9 mouse cellular contexts compared by ENCODE assay signal in genomic region chr9:96960241-96960640, GRCm38 (mm10). TPM values are rescaled to one million over a fixed set of nuclear protein-coding genes. Genes with fewer than 3 reads are reported as not detected.
DNase-seq lines count a peak whose midpoint lies in the region; ATAC-seq and TF ChIP-seq lines count a peak whose summit lies in the region.
"Had no signal": no experiment of that assay in that cellular context is flagged by ENCODE, and none has a peak within 500 bp of the region (broad histone marks: within the 10 kb centered on the region; RNA-seq: fewer than 3 reads in every experiment).

No protein-coding gene starts in this region.

- no peak overlapping the region for H3K4me3 ChIP-seq in cerebellum, adult 2 months (replicated peaks; ENCODE audit: insufficient read depth, low read depth, low read length)
- no peak overlapping the region for H3K4me3 ChIP-seq in liver, postnatal 0 days (ENCODE audit: low read depth, low read length)
- no peak overlapping the region for H3K4me3 ChIP-seq in stomach, postnatal 0 days (ENCODE audit: low read depth, low read length)
- H3K4me3 ChIP-seq in limb, embryonic 10.5 days = no peak overlapping the region
- H3K4me3 ChIP-seq: heart, embryonic 10.5 days had no signal

- TF ChIP-seq EP300 in liver, postnatal 0 days (IDR thresholded peaks at IDR 0.05; ENCODE audit: low read depth) = no peak
- no peak for TF ChIP-seq EP300 in stomach, postnatal 0 days (optimal IDR thresholded peaks at IDR 0.05)

- no peak for DNase-seq in cerebellum, adult 2 months
- no peak for DNase-seq in cerebellum, adult 18-20 months
- DNase-seq in liver, postnatal 0 days = no peak
- DNase-seq in liver = no peak
- no peak for DNase-seq in stomach, postnatal 0 days (ENCODE audit: low spot score)
- DNase-seq in embryo, embryonic 9.5 days (ENCODE audit: extremely low spot score) = no peak
- DNase-seq in limb, embryonic 10.5 days (ENCODE audit: low spot score) = no peak

- no peak for TF ChIP-seq POLR2A in cerebellum, adult 2 months (IDR thresholded peaks at IDR 0.05; ENCODE audit: borderline replicate concordance, insufficient read depth, low read length)

- H3K4me2 ChIP-seq in liver, postnatal 0 days (ENCODE audit: low read depth, low read length) = no peak overlapping the region
- no peak overlapping the region for H3K4me2 ChIP-seq in stomach, postnatal 0 days (replicated peaks; ENCODE audit: low read depth)

- H3K4me1 ChIP-seq in cerebellum, adult 2 months (ENCODE audit: control insufficient read depth, insufficient read depth, low read length) = peaks cover 11% of the 10 kb centered on the region
- H3K4me1 ChIP-seq in liver, postnatal 0 days (ENCODE audit: insufficient read depth) = no peaks in the 10 kb centered on the region
- no peaks in the 10 kb centered on the region; the same call in 1 of the 2 replicates for H3K4me1 ChIP-seq in stomach, postnatal 0 days (replicated peaks; ENCODE audit: control insufficient read depth, insufficient read depth)
- H3K4me1 ChIP-seq in limb, embryonic 10.5 days = peaks cover 77% of the 10 kb centered on the region

- TF ChIP-seq CTCF in cerebellum, adult 2 months (IDR thresholded peaks at IDR 0.05; ENCODE audit: borderline replicate concordance, insufficient read depth, low read depth, low read length) = peak; percentile 20; the same call in 1 of the 2 replicates
- TF ChIP-seq CTCF in liver, postnatal 0 days (IDR thresholded peaks at IDR 0.05; ENCODE audit: low read depth) = peak; percentile 62
- peak; percentile 66 for TF ChIP-seq CTCF in stomach, postnatal 0 days (IDR thresholded peaks at IDR 0.05; ENCODE audit: low read depth)

- WGBS in cerebellum, adult 2 months = 77% methylated on average over 4 of the region's 4 CpGs
- 62% methylated on average over 4 of the region's 4 CpGs for WGBS in liver, postnatal 0 days (ENCODE audit: insufficient replicate concordance)
- WGBS in stomach, postnatal 0 days = 83% methylated on average over 4 of the region's 4 CpGs
- 85% methylated on average over 4 of the region's 4 CpGs for WGBS in limb, embryonic 10.5 days

- no peaks in the 10 kb centered on the region for H3K9me3 ChIP-seq in liver, postnatal 0 days (ENCODE audit: low read length)
- H3K9me3 ChIP-seq in stomach, postnatal 0 days (ENCODE audit: control insufficient read depth, low read length) = no peaks in the 10 kb centered on the region
- H3K9me3 ChIP-seq in limb, embryonic 10.5 days (replicated peaks) = 0 out of 2 replicates have a peak, but pooled peaks cover 2% of the 10 kb centered on the region
- H3K9me3 ChIP-seq: heart, embryonic 10.5 days had no signal

- no peak for ATAC-seq in liver, postnatal 0 days
- peak; percentile 53 for ATAC-seq in common myeloid progenitor, adult 5-6 weeks (replicated peaks; ENCODE audit: low read depth, poor library complexity, severe bottlenecking)
- no peak for ATAC-seq in stomach, postnatal 0 days (ENCODE audit: low FRiP score, low TSS enrichment)

- no peak overlapping the region for H3K27ac ChIP-seq in cerebellum, adult 2 months (ENCODE audit: insufficient read depth, low read length)
- H3K27ac ChIP-seq in liver, postnatal 0 days (ENCODE audit: low read depth) = no peak overlapping the region
- H3K27ac ChIP-seq in stomach, postnatal 0 days (replicated peaks) = no peak overlapping the region
- H3K27ac ChIP-seq in limb, embryonic 10.5 days = no peak overlapping the region

- no peaks in the 10 kb centered on the region for H3K36me3 ChIP-seq in liver, postnatal 0 days (replicated peaks; ENCODE audit: insufficient read depth, low read length)
- no peaks in the 10 kb centered on the region for H3K36me3 ChIP-seq in stomach, postnatal 0 days (ENCODE audit: control insufficient read depth, insufficient read depth, low read length)
- peaks cover 24% of the 10 kb centered on the region for H3K36me3 ChIP-seq in limb, embryonic 10.5 days

- no peaks in the 10 kb centered on the region for H3K27me3 ChIP-seq in cerebellum, adult 2 months (ENCODE audit: control insufficient read depth, insufficient read depth, low read length)
- 0 out of 2 replicates have a peak, but pooled peaks cover 4% of the 10 kb centered on the region for H3K27me3 ChIP-seq in liver, postnatal 0 days (ENCODE audit: insufficient read depth, low read length)
- H3K27me3 ChIP-seq in stomach, postnatal 0 days (ENCODE audit: control insufficient read depth, insufficient read depth, low read length) = no peaks in the 10 kb centered on the region
- no peaks in the 10 kb centered on the region for H3K27me3 ChIP-seq in limb, embryonic 10.5 days (ENCODE audit: low read depth, poor library complexity, severe bottlenecking)

- H3K9ac ChIP-seq in liver, postnatal 0 days (replicated peaks) = no peak overlapping the region
- H3K9ac ChIP-seq in stomach, postnatal 0 days (ENCODE audit: low read length) = no peak overlapping the region

RNA-seq across cellular contexts. Expression of gene Spsb4, which starts 58.4 kb away (rescaled TPM):
- 11.4 and 13.9 TPM in 2 replicates for polyA plus RNA-seq in cerebellum, adult 2 months (2012; rRNA removed)
- polyA plus RNA-seq in liver, postnatal 0 days (2015; fragmentation: Nextera tagmentation; extraction: Ambion mirVana) = 0.99 and 1.0 TPM in 2 replicates
- total RNA-seq in common myeloid progenitor, adult 5-6 weeks (2017) = 0.78 and 2.0 TPM in 2 replicates
- 4.4 and 6.1 TPM in 2 replicates for polyA plus RNA-seq in stomach, postnatal 0 days (2015; fragmentation: Nextera tagmentation; extraction: Ambion mirVana)
- 70.3 and 80.6 TPM in 2 replicates for polyA plus RNA-seq in limb, embryonic 10.5 days (2016; fragmentation: Nextera tagmentation; extraction: Ambion mirVana)
